Mouse (Mus musculus) cortical plate, adult 2 months (tissue): ENCODE data around the gene Kdm4d.

Experiments
- CTCF ChIP-seq: fragments of 200-500 bp; IDR thresholded peaks from 2 replicates; pipeline ENCODE4 v1.5.1; 2011; ENCODE audit warnings: mild to moderate bottlenecking, control low read depth, low read length; ENCODE audit not compliant: insufficient read depth; ENCODE audit errors: extremely low read depth
- POLR2A ChIP-seq: fragments of 200-500 bp; IDR thresholded peaks from 2 replicates; pipeline ENCODE4 v1.6.1; 2011; ENCODE audit warnings: mild to moderate bottlenecking, low read length, control low read depth; ENCODE audit not compliant: insufficient read depth; ENCODE audit errors: extremely low read depth

GRCm38 (mm10) chr9:14521695-14522094, 21.4 kb upstream of the Kdm4d start:
- TF ChIP-seq CTCF (no peak), POLR2A (no peak)
